Mouse (Mus musculus) kidney, postnatal 0 days (tissue): Measurements from ENCODE around the gene Gm28557. TPM values are rescaled to one million over a fixed set of nuclear protein-coding genes. Genes with fewer than 3 reads are reported as not detected.

Experiments used
- ATAC-seq: fragments of 200-750 bp; cut with Nextera tagmentation; replicated peaks from 2 replicates; pipeline ENCODE4 v1.8.0; 2017; ENCODE audit warnings: low read depth, moderate number of reproducible peaks, moderate TSS enrichment, moderate library complexity; ENCODE audit not compliant: low FRiP score
- DNase-seq: peaks from one replicate; pipeline ENCODE4 v3.0.0-alpha.2; 2016; ENCODE audit warnings: low spot score
- H3K27ac ChIP-seq: fragments of 300-500 bp; sonication (generic); 2 replicates; pipeline ENCODE4 v1.5.1; 2014; ENCODE audit warnings: mild to moderate bottlenecking
- H3K27me3 ChIP-seq: fragments of 300-500 bp; sonication (generic); 2 replicates; pipeline ENCODE4 v1.6.1; 2014; ENCODE audit warnings: low read length, mixed read lengths; ENCODE audit not compliant: insufficient read depth
- H3K36me3 ChIP-seq: fragments of 300-500 bp; sonication (generic); 2 replicates; pipeline ENCODE4 v1.6.1; 2014; ENCODE audit warnings: low read length, mixed read lengths; ENCODE audit not compliant: insufficient read depth
- H3K4me1 ChIP-seq: fragments of 300-500 bp; sonication (generic); replicated peaks from 2 replicates; pipeline ENCODE4 v1.6.1; 2014; ENCODE audit warnings: antibody characterized with exemption, low read length, mixed read lengths; ENCODE audit not compliant: insufficient read depth
- H3K4me2 ChIP-seq: fragments of 300-500 bp; sonication (generic); 2 replicates; pipeline ENCODE4 v1.6.1; 2014; ENCODE audit warnings: mild to moderate bottlenecking, low read length, moderate library complexity, mixed read lengths
- H3K4me3 ChIP-seq: fragments of 300-500 bp; sonication (generic); replicated peaks from 2 replicates; pipeline ENCODE4 v1.5.1; 2014; ENCODE audit warnings: low read depth, low read length
- H3K9ac ChIP-seq: fragments of 300-500 bp; sonication (generic); 2 replicates; pipeline ENCODE4 v1.6.1; 2014; ENCODE audit warnings: low read depth, low read length
- H3K9me3 ChIP-seq: fragments of 300-500 bp; sonication (generic); replicated peaks from 2 replicates; pipeline ENCODE4 v1.6.1; 2016; ENCODE audit warnings: low read length, inconsistent platforms, mixed read lengths
- CTCF ChIP-seq: IDR thresholded peaks from 2 replicates; pipeline ENCODE4 v1.5.1; 2016; ENCODE audit warnings: antibody characterized with exemption, low read depth, mild to moderate bottlenecking, moderate library complexity
- WGBS: fragments of 180-500 bp; shearing (Covaris S2); extraction: QIAGEN DNeasy Blood & Tissue Kit; methylation state at CpG from one replicate; pipeline ENCODE4 v1.1.7; 2014; 5-methylcytosine and 5-hydroxymethylcytosine counted together
- polyA plus RNA-seq: library from polyadenylated mRNA; unstranded; fragments of >200 nt; fragmentation: Nextera tagmentation; extraction: Ambion mirVana; gene quantifications from 2 replicates; pipeline ENCODE4 v1.2.1, GENCODE M21; 2015

Gm28557 gene
- polyA plus RNA-seq, 1 experiment from 2014 or later, result 3.1 TPM

DNA sequence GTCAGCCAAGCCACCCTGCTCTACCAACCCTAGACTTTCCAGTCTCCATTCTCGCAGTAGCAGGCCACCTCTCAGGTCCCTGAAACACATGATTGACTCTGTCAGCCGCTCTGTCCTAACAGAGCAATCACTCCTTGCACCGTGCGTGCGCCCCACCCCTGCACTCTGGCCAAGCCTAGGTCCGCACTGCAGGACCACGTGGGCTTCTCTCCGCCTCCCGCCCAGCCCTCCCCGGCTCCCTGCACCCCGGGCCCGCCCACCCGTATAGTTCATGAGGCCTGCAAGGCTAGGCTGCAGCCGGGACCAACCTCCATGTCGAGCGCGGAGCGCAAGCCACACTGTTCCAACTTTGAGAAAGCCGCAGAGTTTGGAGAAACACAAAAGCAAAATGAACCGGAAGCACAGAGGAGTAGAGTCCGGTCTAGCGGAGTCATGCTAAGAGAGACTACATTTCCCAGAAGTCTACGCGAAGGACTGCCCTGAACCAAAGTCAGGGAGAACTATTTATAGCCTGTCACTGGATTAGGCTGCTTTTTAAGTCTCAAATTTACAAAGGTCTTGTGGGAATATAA lies 27.2 kb downstream of the Gm28557 start:
- Histone ChIP-seq H3K27me3 (no peaks in the 10 kb centered on the region), H3K36me3 (peaks cover 4% of the 10 kb centered on the region; the same call in 1 of the 2 replicates), H3K4me3 (peak overlapping the region; percentile 55), H3K9ac (peak overlapping the region; percentile 65), H3K4me1 (no peaks in the 10 kb centered on the region), H3K4me2 (peak overlapping the region; percentile 74), H3K27ac (peak overlapping the region; percentile 92), H3K9me3 (no peaks in the 10 kb centered on the region)
- TF ChIP-seq CTCF, result no peak
- under 1% methylated on average over 24 of the region's 24 CpGs for WGBS
- ATAC-seq (peak; percentile 100), DNase-seq (peak; percentile 94)

DNA sequence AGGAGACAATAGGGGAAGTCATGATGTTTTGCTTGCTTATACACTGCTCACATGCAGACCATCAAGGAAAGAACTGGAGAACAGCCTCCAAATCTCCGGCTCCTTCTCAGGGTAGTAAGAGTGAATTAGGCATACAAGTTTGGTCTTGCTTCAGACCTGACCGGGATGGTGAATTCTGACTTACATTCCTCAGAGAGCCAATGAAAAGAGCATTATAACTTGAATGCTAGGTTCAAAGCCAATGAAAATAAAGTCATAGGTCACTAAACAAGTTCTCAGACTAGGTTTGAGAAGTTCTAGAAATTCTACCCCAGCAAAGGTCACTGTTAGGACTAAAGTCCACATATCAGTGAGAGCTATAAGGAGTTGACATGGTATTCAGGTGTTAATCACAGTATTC lies 31.2 kb downstream of the Gm28557 start:
- no peak overlapping the region for H3K27ac ChIP-seq
- 94% methylated on average over 2 of the region's 2 CpGs for WGBS
- H3K4me1 ChIP-seq, result no peaks in the 10 kb centered on the region
- peaks cover 24% of the 10 kb centered on the region for H3K36me3 ChIP-seq
- ATAC-seq (no peak), DNase-seq (no peak)
- H3K9me3 ChIP-seq, result peaks cover 6% of the 10 kb centered on the region
- TF ChIP-seq CTCF, result no peak
- no peak overlapping the region for H3K9ac ChIP-seq
- H3K27me3 ChIP-seq, result no peaks in the 10 kb centered on the region
- no peak overlapping the region for H3K4me2 ChIP-seq
- no peak overlapping the region for H3K4me3 ChIP-seq

DNA sequence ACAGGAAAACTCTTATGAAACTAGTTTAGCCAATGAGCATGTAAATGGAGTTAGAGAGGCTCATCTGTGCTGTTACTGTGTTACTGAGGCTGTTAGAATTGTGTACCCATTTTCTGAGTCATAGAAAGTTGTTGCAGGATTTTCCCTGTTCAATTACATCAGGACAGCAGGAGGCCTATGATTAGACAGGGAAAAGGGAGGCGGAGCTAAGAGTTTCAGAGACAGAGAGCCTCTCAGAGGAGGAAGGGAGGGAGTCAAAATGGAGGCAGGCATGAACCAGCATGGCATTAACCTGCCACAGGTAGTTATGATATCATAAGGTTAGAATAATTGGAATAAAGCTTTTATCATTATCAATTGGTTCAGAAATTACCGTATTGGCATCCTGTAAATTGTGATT lies 35.6 kb downstream of the Gm28557 start:
- no peak overlapping the region for H3K4me3 ChIP-seq
- no peak overlapping the region for H3K9ac ChIP-seq
- H3K9me3 ChIP-seq, result peaks cover 19% of the 10 kb centered on the region
- no peaks in the 10 kb centered on the region for H3K4me1 ChIP-seq
- WGBS, result 98% methylated on average over 2 of the region's 2 CpGs
- no peaks in the 10 kb centered on the region for H3K27me3 ChIP-seq
- no peak for ATAC-seq
- no peak overlapping the region for H3K27ac ChIP-seq
- no peak for TF ChIP-seq CTCF
- H3K36me3 ChIP-seq, result peaks cover 41% of the 10 kb centered on the region
- no peak overlapping the region for H3K4me2 ChIP-seq
- DNase-seq, result no peak

DNA sequence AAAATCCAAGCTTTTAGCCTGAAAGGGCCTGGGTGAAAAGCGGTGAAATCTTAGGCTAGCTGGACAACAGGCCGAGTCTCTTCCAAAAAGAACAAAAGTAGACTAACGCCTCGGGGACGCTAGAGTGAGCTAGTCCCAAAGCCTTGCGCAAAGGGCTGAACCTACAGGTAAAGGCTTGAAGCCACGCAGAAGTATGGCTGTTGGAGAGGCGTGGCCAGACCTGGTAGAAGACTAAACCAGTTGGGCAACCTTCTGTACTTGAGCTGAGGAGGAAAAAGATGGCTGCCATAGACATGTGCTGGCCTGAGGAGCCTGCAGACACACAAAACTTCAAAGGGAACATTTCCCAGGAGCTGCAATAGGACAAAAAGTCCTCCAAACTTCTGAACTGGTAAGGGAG lies 43.0 kb downstream of the Gm28557 start:
- DNase-seq (no peak), ATAC-seq (no peak)
- H3K36me3 ChIP-seq, result peaks cover 8% of the 10 kb centered on the region; the same call in 1 of the 2 replicates
- H3K4me1 ChIP-seq, result no peaks in the 10 kb centered on the region
- no peak overlapping the region for H3K4me3 ChIP-seq
- no peak for TF ChIP-seq CTCF
- H3K27me3 ChIP-seq, result no peaks in the 10 kb centered on the region
- no peak overlapping the region for H3K9ac ChIP-seq
- H3K9me3 ChIP-seq, result peaks cover 10% of the 10 kb centered on the region; the same call in 1 of the 2 replicates
- WGBS, result 87% methylated on average over 8 of the region's 8 CpGs
- H3K27ac ChIP-seq, result no peak overlapping the region
- H3K4me2 ChIP-seq, result no peak overlapping the region

DNA sequence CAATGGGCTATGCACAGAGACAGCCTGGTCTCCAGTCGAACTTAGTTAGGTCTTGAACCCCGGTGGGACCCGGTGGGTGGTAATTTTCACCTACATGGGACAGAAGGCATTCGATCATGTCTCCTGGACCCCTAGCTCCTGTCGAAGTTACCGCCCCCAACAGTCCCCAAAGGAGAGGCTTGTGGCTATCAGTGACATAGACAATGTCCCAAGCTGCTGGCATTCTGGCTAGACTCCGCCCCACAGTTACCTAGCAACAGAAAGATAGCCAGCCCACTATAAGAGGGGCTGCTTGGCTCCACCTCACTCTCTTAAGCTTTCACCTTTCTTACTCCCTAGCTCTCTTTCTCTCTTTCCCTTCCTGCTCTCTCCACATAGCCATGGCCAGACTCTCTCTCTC lies 46.0 kb downstream of the Gm28557 start:
- Histone ChIP-seq H3K4me2 (no peak overlapping the region), H3K27me3 (no peaks in the 10 kb centered on the region), H3K9me3 (0 out of 2 replicates have a peak, but pooled peaks cover 3% of the 10 kb centered on the region), H3K4me1 (0 out of 2 replicates have a peak, but pooled peaks cover 5% of the 10 kb centered on the region), H3K4me3 (no peak overlapping the region), H3K36me3 (no peaks in the 10 kb centered on the region), H3K27ac (no peak overlapping the region), H3K9ac (no peak overlapping the region)
- ATAC-seq, result no peak
- DNase-seq, result no peak
- WGBS, result 63% methylated on average over 7 of the region's 7 CpGs
- no peak for TF ChIP-seq CTCF

DNA sequence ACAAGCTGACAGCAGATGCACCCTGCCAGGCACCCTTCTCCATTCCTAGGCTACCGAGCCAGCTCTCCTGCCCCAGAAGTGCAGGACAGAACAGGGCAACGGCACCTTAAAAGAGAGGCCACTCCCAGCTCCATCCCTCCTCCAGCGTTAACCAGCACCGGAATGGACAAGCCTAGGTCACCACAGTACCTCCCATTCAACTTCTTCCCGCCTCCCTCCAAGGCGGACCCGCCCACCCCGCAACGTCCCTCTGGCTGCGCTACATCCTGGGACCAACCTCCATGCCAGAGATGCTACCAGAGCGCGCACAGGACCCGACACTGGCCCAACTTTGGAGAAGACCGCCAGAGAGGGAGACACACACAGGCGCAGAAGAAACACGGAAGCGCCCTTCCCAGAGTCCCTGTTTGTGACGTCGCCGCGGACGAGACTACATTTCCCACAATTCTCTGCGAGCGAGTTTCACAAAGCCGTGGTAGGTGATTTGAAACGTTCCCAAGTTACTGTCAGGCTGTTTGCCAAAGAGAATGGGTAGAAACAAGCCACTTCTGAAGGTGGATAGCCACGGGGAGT lies 47.5 kb downstream of the Gm28557 start, which contains the start of gene Zfp712:
Gene Zfp712, minus strand, starts transcription at position 385 of the 573 bp plus-strand sequence.
- no peaks in the 10 kb centered on the region for H3K36me3 ChIP-seq
- H3K4me1 ChIP-seq, result 0 out of 2 replicates have a peak, but pooled peaks cover 5% of the 10 kb centered on the region
- H3K27me3 ChIP-seq, result no peaks in the 10 kb centered on the region
- WGBS, result 0% methylated on average over 27 of the region's 27 CpGs
- peak within 1 kb of the TSS; percentile 72 for H3K4me3 ChIP-seq
- no peaks in the 10 kb centered on the region for H3K9me3 ChIP-seq
- ATAC-seq (peak; percentile 98), DNase-seq (peak; percentile 96)
- TF ChIP-seq CTCF, result peak; percentile 30; the same call in 1 of the 2 replicates
- H3K4me2 ChIP-seq, result peak within 1 kb of the TSS; percentile 85
- peak within 1 kb of the TSS; percentile 66 for H3K27ac ChIP-seq
- peak within 1 kb of the TSS; percentile 65 for H3K9ac ChIP-seq
